Mouse (Mus musculus) MEL (cell line): ENCODE data around the gene Ncaph2. TPM values are rescaled to one million over a fixed set of nuclear protein-coding genes. Genes with fewer than 3 reads are reported as not detected.

ENCODE experiments used
- DNase-seq: peaks from one replicate; pipeline ENCODE4 v3.0.0; 2011; ENCODE audit warnings: low read depth, low spot score
- H3K27ac ChIP-seq: 2 replicates; pipeline ENCODE4 v1.5.1; 2012; ENCODE audit warnings: low read depth, mild to moderate bottlenecking, control low read depth, low read length, moderate library complexity; ENCODE audit not compliant: control insufficient read depth
- H3K27me3 ChIP-seq, 2 experiments: fragments of 150-350 bp in 1 of 2; sonication (generic) in 1 of 2; 2 replicates each; pipeline ENCODE4 v1.6.1; 2012; ENCODE audit warnings: low read length in 2 of 2, mild to moderate bottlenecking in 2 of 2, improper control_type of control experiment in 1 of 2, moderate library complexity in 1 of 2; ENCODE audit not compliant: insufficient read depth in 2 of 2, control insufficient read depth in 1 of 2
- H3K36me3 ChIP-seq, 2 experiments: 2 replicates each; pipeline ENCODE4 v1.6.1; 2012 to 2014; ENCODE audit warnings: low read length in 2 of 2, improper control_type of control experiment in 1 of 2, inconsistent platforms in 1 of 2, mild to moderate bottlenecking in 1 of 2; ENCODE audit not compliant: insufficient read depth in 2 of 2, control insufficient read depth in 1 of 2
- H3K4me1 ChIP-seq, 2 experiments: fragments of 150-350 bp in 1 of 2; sonication (generic) in 1 of 2; 2 replicates each; pipeline ENCODE4 v1.6.1; 2012; ENCODE audit warnings: low read length in 2 of 2, improper control_type of control experiment in 1 of 2, mild to moderate bottlenecking in 1 of 2; ENCODE audit not compliant: insufficient read depth in 2 of 2, control insufficient read depth in 1 of 2
- H3K4me3 ChIP-seq, 2 experiments: fragments of 150-350 bp in 1 of 2; sonication (generic) in 1 of 2; 2 replicates each; pipeline ENCODE4 v1.5.1; 2012; ENCODE audit warnings: low read depth in 2 of 2, low read length in 2 of 2, mild to moderate bottlenecking in 2 of 2, moderate library complexity in 2 of 2, control low read depth in 1 of 2, improper control_type of control experiment in 1 of 2; ENCODE audit not compliant: control insufficient read depth in 1 of 2, insufficient read depth in 1 of 2
- H3K79me2 ChIP-seq: 2 replicates; pipeline ENCODE4 v1.6.1; 2012; ENCODE audit warnings: mild to moderate bottlenecking, low read length, moderate library complexity; ENCODE audit not compliant: control insufficient read depth, poor library complexity, insufficient read depth
- H3K9ac ChIP-seq: 2 replicates; pipeline ENCODE4 v1.6.1; 2012; ENCODE audit warnings: low read depth, mild to moderate bottlenecking, control low read depth, low read length, moderate library complexity; ENCODE audit not compliant: control insufficient read depth, poor library complexity, severe bottlenecking
- H3K9me3 ChIP-seq: fragments of 150-350 bp; sonication (generic); replicated peaks from 2 replicates; pipeline ENCODE4 v1.6.1; 2012; ENCODE audit warnings: mild to moderate bottlenecking, low read length, improper control_type of control experiment, moderate library complexity; ENCODE audit not compliant: insufficient read depth
- BHLHE40 ChIP-seq: IDR thresholded peaks from 2 replicates; pipeline ENCODE4 v1.6.1; 2012; ENCODE audit warnings: low read depth, mild to moderate bottlenecking, inconsistent platforms, low read length, improper control_type of control experiment, borderline replicate concordance
- CTCF ChIP-seq, 3 experiments: IDR thresholded peaks in 2 of 3; conservative IDR thresholded peaks in 1 of 3; 2 replicates each; pipeline ENCODE4 v1.5.1; 2011 to 2012; ENCODE audit warnings: low read length in 3 of 3, low read depth in 2 of 3, mild to moderate bottlenecking in 2 of 3, improper control_type of control experiment in 1 of 3, inconsistent platforms in 1 of 3, mixed read lengths in 1 of 3, moderate library complexity in 1 of 3; ENCODE audit not compliant: control insufficient read depth in 1 of 3, insufficient read depth in 1 of 3, poor library complexity in 1 of 3, severe bottlenecking in 1 of 3
- EP300 ChIP-seq, 2 experiments: IDR thresholded peaks; 2 replicates each; pipeline ENCODE4 v1.6.1; 2011; ENCODE audit warnings: improper control_type of control experiment in 2 of 2, low read length in 2 of 2, low read depth in 1 of 2, mild to moderate bottlenecking in 1 of 2
- GABPA ChIP-seq: IDR thresholded peaks from 2 replicates; pipeline ENCODE4 v1.6.1; 2012; ENCODE audit warnings: low read depth, mild to moderate bottlenecking, inconsistent platforms, low read length, improper control_type of control experiment, moderate library complexity
- JUND ChIP-seq: IDR thresholded peaks from 2 replicates; pipeline ENCODE4 v1.6.1; 2011; ENCODE audit warnings: low read depth, mild to moderate bottlenecking, improper control_type of control experiment, low read length
- MAFK ChIP-seq: IDR thresholded peaks from 2 replicates; pipeline ENCODE4 v1.6.1; 2011; ENCODE audit warnings: low read depth, mild to moderate bottlenecking, low read length, improper control_type of control experiment, borderline replicate concordance
- NRF1 ChIP-seq: IDR thresholded peaks from 2 replicates; pipeline ENCODE4 v1.6.1; 2014; ENCODE audit warnings: low read depth, mild to moderate bottlenecking, inconsistent platforms, low read length, improper control_type of control experiment, moderate library complexity; ENCODE audit not compliant: poor library complexity, insufficient read depth, severe bottlenecking
- POLR2A ChIP-seq, 2 experiments: IDR thresholded peaks; 2 replicates each; pipeline ENCODE4 v1.6.1; 2011 to 2012; ENCODE audit warnings: low read length in 2 of 2, mild to moderate bottlenecking in 2 of 2, control low read depth in 1 of 2, improper control_type of control experiment in 1 of 2, low read depth in 1 of 2, moderate library complexity in 1 of 2; ENCODE audit not compliant: control insufficient read depth in 1 of 2, insufficient read depth in 1 of 2, poor library complexity in 1 of 2
- POLR2AphosphoS5 ChIP-seq: IDR thresholded peaks from 2 replicates; pipeline ENCODE4 v1.6.1; 2012; ENCODE audit warnings: low read depth, borderline replicate concordance, mild to moderate bottlenecking, inconsistent platforms, low read length, moderate library complexity, mixed read lengths
- SIN3A ChIP-seq: IDR thresholded peaks from 2 replicates; pipeline ENCODE4 v1.6.1; 2012; ENCODE audit warnings: low read length, improper control_type of control experiment, inconsistent platforms
- TAL1 ChIP-seq: IDR thresholded peaks from 2 replicates; pipeline ENCODE4 v1.6.1; 2012; ENCODE audit warnings: mild to moderate bottlenecking, inconsistent platforms, low read length, moderate library complexity, mixed read lengths
- ZKSCAN1 ChIP-seq: IDR thresholded peaks from 2 replicates; pipeline ENCODE4 v1.6.1; 2012; ENCODE audit warnings: low read depth, mild to moderate bottlenecking, inconsistent platforms, low read length, improper control_type of control experiment, moderate library complexity
- polyA plus RNA-seq, 2 experiments: library from polyadenylated mRNA; stranded (reverse) in 1 of 2; unstranded in 1 of 2; fragments of >175 nt in 1 of 2; fragments of >200 nt in 1 of 2; gene quantifications; 2 replicates each; pipeline versions ENCODE4 v1.2.1 to v1.2.4; 2012; ENCODE audit warnings: low replicate concordance in 2 of 2, low read depth in 1 of 2; ENCODE audit not compliant: insufficient read length in 2 of 2, insufficient read depth in 1 of 2, missing spikeins in 1 of 2
- total RNA-seq: library from RNA; depleted of rRNA; stranded (reverse); fragments of 300-350 nt; gene quantifications from 2 replicates; pipeline ENCODE4 v1.2.3, GENCODE M21; 2012

The Ncaph2 gene
- total and polyA plus RNA-seq, 3 experiments, result 137 to 165 (median 160) TPM

DNA sequence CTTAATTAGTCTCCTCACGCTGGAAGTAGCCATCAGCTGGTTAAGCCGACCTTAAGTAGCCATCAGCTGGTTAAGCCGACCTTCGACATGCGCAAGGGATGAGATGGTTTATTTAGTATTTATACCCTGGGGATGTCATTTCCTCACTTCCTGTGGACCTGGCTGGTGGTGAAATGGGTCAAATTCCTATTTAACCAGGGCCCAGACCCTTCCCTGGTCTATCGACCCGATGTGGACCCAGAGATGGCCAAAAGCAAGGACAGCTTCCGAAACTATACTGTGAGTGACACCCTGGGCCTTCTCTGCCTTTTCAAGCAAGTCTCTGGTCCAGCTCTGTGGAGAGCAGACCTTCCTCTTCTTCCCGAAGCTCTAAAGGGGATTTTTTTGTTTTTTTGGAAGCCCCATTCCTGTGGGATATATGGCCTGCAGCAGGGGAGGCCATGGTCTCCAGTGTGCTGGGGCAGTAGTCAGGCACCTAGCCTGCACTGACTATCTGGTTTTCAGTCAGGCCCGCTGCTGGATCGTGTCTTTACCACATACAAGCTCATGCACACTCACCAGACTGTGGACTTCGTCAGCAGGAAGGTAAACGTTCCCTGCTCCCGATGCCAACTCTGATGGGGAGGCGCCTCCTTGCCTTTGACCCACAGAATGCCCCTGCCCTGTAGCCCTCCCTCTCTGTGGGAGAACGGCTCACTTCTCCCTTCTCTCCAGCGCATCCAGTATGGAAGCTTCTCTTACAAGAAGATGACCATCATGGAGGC is 20.6 kb upstream of the Ncaph2 start:
- no peaks in the 10 kb centered on the region for H3K9me3 ChIP-seq
- peaks cover 2 to 4% of the 10 kb centered on the region in 2 experiments; a peak in 3 of 4 replicates for H3K27me3 ChIP-seq
- TF ChIP-seq EP300 (IDR thresholded peaks at IDR 0.05; ENCODE audit: low read depth in 1 of 2, low read length in 2 of 2), result no peak
- no peak overlapping the region for H3K4me3 ChIP-seq
- H3K79me2 ChIP-seq, result no peaks in the 10 kb centered on the region
- no peaks in the 10 kb centered on the region for H3K36me3 ChIP-seq
- peaks cover 2 to 3% of the 10 kb centered on the region in 2 experiments; a peak in 3 of 4 replicates for H3K4me1 ChIP-seq
- no peak for DNase-seq
- H3K27ac ChIP-seq, result no peak overlapping the region
- H3K9ac ChIP-seq, result no peak overlapping the region

- H3K36me3 ChIP-seq, result no peaks in the 10 kb centered on the region
- H3K9me3 ChIP-seq, result no peaks in the 10 kb centered on the region
- peaks cover 5% of the 10 kb centered on the region in 2 experiments for H3K4me1 ChIP-seq
- no peak for TF ChIP-seq NRF1
- TF ChIP-seq BHLHE40, result no peak
- TF ChIP-seq CTCF (IDR thresholded peaks at IDR 0.05 in 2 of 3, conservative IDR thresholded peaks at IDR 0.05 in 1 of 3; ENCODE audit: control insufficient read depth in 1 of 3, insufficient read depth in 1 of 3, low read depth in 2 of 3, low read length in 3 of 3, poor library complexity in 1 of 3, severe bottlenecking in 1 of 3), result no peak
- TF ChIP-seq GABPA, result no peak
- TF ChIP-seq JUND, result no peak
- no peak for TF ChIP-seq MAFK
- no peak for TF ChIP-seq POLR2A (IDR thresholded peaks at IDR 0.05; ENCODE audit: control insufficient read depth in 1 of 2, insufficient read depth in 1 of 2, low read depth in 1 of 2, low read length in 2 of 2, poor library complexity in 1 of 2)
- no peak for TF ChIP-seq TAL1
- no peak for TF ChIP-seq SIN3A
- H3K27ac ChIP-seq, result no peak overlapping the region
- no peak for DNase-seq
- no peak overlapping the region for H3K4me3 ChIP-seq
- no peak overlapping the region for H3K9ac ChIP-seq
- H3K79me2 ChIP-seq, result no peaks in the 10 kb centered on the region
- peaks cover 0 to 2% of the 10 kb centered on the region in 2 experiments; a peak in 2 of 4 replicates for H3K27me3 ChIP-seq
Measured at GRCm38 (mm10) chr15:89336422-89336821, 19.1 kb upstream of the Ncaph2 start.

DNA sequence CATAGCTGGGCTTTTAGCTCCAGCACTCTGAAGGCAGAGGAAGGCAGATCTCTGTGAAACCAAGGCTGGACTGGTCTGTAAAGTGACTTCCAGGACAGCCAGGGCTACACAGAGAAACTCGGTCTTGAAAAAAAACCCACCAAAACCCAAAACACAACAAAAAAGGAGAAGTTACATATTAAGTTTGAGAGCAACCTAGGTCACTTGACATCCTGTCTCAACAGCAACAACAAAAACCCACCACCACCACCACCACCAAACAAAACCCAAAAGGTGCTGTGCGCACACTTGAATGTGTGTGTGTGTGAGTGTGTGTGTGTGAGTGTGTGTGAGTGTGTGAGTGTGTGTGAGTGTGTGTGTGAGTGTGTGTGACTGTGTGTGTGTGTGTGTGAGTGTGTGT is 15.8 kb upstream of the Ncaph2 start:
- no peaks in the 10 kb centered on the region for H3K79me2 ChIP-seq
- no peaks in the 10 kb centered on the region for H3K9me3 ChIP-seq
- H3K27me3 ChIP-seq, result no peaks in the 10 kb centered on the region
- H3K36me3 ChIP-seq, result no peaks in the 10 kb centered on the region
- no peak overlapping the region for H3K9ac ChIP-seq
- peaks cover 5% of the 10 kb centered on the region in 2 experiments for H3K4me1 ChIP-seq
- no peak overlapping the region for H3K27ac ChIP-seq
- peak; percentile 34 for DNase-seq
- no peak overlapping the region for H3K4me3 ChIP-seq
- TF ChIP-seq ZKSCAN1 (0 out of 2 replicates have a peak, but pooled peaks have one; percentile 33), POLR2AphosphoS5 (no peak; the same call in 1 of the 2 replicates)
